Mouse (Mus musculus) liver, embryonic 14.5 days (tissue): Measurements from ENCODE around the gene Katnb1.

ENCODE experiments used
- CTCF ChIP-seq: IDR thresholded peaks from 2 replicates; pipeline ENCODE4 v1.5.1; 2016; ENCODE audit warnings: antibody characterized with exemption, low read depth, control low read depth
- EP300 ChIP-seq: IDR thresholded peaks from 2 replicates; pipeline ENCODE4 v1.6.1; 2016; ENCODE audit warnings: antibody characterized with exemption, low read depth

GRCm38 (mm10) chr8:95078055-95078454, 2.9 kb upstream of the Katnb1 start:
- TF ChIP-seq CTCF (no peak), EP300 (no peak)
